Mouse (Mus musculus) megakaryocyte, embryonic 14.5 days (primary cell): ENCODE results near the gene Bach1.
"Not testable (repeated sequence)": the region's sequence is repeated elsewhere in the genome, so short reads cannot be mapped to it uniquely, and the experiment has no call there.

Source experiments
- FLI1 ChIP-seq: IDR thresholded peaks from 2 replicates; pipeline ENCODE4 v1.6.1; 2012; ENCODE audit warnings: low read length, inconsistent platforms, mixed read lengths
- GATA1 ChIP-seq: IDR thresholded peaks from 3 replicates; pipeline ENCODE4 v1.6.1; 2012; ENCODE audit warnings: mixed read lengths, low read length, inconsistent platforms, borderline replicate concordance

DNA sequence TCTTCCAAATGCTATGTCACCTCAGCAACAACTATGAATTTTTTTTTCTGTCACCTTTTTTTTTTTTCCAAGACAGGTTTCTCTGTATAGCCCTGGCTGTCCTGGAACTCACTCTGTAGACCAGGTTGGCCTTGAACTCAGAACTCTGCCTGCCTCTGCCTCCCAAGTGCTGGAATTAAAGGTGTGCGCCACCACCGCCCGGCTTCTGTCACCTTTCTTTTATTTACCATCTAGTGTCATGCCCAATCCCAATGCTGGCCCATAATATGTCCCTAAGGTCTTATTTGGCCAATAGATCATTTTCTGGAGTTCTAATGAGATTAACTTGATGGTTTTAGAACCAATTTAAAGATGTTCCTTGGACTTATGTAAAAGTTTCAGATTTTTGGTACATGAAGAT lies 10.4 kb upstream of the Bach1 start:
- not testable (repeated sequence) for TF ChIP-seq GATA1, FLI1
